Mouse (Mus musculus): Measurements from ENCODE around the gene Cox17. TPM values are rescaled to one million over a fixed set of nuclear protein-coding genes. Genes with fewer than 3 reads are reported as not detected.
A peak's percentile ranks its signal among the peaks of the same experiment; 100 is the strongest.

The Cox17 gene
- 74.4 and 94.5 TPM in 2 replicates for polyA plus RNA-seq (2015; fragmentation: Nextera tagmentation; extraction: Ambion mirVana)

DNA sequence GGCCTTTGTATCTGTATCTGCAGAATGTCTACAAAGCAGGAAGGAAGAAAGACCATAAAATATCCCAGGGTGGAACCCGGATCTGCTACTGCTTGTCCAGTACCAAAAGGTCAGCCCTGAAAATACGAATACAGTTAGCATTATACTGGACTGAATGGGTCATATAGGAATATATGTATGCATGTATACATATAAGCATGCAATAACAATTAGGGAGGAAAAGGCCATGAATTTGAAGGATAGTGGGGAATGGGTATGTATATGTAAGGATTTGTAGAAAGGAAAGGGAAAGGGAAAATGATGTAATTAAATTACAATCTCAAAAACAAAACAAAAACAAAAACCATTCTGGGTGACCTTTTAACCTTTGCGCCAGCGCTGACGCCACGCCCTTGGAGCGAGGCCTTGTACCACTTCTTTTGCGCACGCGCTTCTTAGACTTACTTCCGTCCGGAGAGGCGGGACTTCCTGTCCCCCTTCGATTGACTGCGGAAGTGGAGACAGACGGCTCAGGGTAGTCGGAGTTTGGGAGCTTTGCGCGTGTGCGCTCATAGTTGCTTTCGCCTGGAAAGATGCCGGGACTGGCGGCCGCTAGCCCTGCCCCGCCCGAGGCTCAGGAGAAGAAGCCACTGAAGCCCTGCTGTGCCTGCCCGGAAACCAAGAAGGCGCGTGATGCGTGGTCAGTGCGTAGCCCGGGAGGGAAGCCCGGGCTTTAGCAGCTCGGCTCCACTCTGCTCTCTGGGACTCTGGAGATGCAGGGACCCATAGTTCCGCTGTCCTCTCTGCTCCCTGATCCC lies at the start of gene Cox17, which contains the start of gene Gm21987:
TSS of gene Cox17 (plus strand) at position 463 of the 797 bp plus-strand sequence.
TSS of gene Gm21987 (plus strand) at position 512 of the 797 bp plus-strand sequence.
- peak within 1 kb of the TSS; percentile 83 for H3K27ac ChIP-seq (replicated peaks)
- H3K36me3 ChIP-seq, result peaks cover 22% of the 10 kb centered on the region
- peaks cover 16% of the 10 kb centered on the region for H3K4me1 ChIP-seq (replicated peaks)
- peak within 1 kb of the TSS; percentile 66 for H3K4me2 ChIP-seq
- peak within 1 kb of the TSS; percentile 64 for H3K9ac ChIP-seq
- H3K4me3 ChIP-seq, result peak within 1 kb of the TSS; percentile 57
- WGBS, result 2% methylated on average over 35 of the region's 35 CpGs
- ATAC-seq (ENCODE audit: low FRiP score, low read depth), result peak; percentile 98
- no peaks in the 10 kb centered on the region for H3K27me3 ChIP-seq
- no peaks in the 10 kb centered on the region for H3K9me3 ChIP-seq

DNA sequence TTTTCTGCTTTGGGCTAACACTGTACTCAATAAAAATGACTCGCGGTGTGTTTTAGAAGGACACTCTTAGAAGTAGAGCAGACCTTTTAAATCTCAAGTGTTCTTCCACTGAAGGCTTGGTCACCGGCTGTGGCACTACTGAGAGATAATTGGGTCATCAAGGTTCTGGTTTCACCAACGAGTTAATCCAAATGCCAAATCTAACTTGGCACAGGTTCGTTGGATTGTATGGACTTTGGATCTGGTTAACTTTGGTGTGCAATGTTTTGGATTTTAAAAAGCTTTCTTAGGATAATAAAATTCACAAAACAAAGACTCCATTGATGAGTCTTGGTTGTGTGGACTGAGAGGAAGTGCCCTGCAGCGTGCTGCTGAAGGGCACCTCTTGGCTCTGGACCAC lies 48.4 kb upstream of the Cox17 start:
- Histone ChIP-seq H3K27me3 (no peaks in the 10 kb centered on the region), H3K36me3 (no peaks in the 10 kb centered on the region), H3K4me1 (replicated peaks) (no peaks in the 10 kb centered on the region), H3K9ac (no peak overlapping the region), H3K4me2 (no peak overlapping the region), H3K9me3 (no peaks in the 10 kb centered on the region), H3K4me3 (no peak overlapping the region), H3K27ac (replicated peaks) (no peak overlapping the region)
- 89% methylated on average over 6 of the region's 6 CpGs for WGBS
- ATAC-seq (ENCODE audit: low FRiP score, low read depth), result no peak

DNA sequence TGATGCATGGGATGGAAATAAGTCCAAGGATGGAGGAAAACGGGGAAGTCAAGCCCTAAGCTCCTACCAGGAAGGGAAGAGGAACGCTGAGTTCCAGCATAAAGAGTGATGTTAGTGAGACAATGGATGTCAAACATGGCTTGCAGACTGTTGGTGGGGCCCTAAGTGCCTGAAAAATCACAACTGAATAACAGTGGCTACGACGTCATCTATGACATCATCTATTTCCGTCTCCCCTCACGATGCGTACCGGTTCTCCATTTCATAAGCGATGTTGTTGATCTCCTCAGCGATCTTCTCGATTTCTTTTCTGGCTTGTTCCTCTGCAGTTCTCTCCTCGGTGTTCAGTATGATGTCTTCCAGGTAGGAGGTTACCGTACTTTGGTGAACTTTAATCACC lies 44.4 kb upstream of the Cox17 start:
- H3K4me2 ChIP-seq, result no peak overlapping the region
- WGBS, result 92% methylated on average over 13 of the region's 13 CpGs

DNA sequence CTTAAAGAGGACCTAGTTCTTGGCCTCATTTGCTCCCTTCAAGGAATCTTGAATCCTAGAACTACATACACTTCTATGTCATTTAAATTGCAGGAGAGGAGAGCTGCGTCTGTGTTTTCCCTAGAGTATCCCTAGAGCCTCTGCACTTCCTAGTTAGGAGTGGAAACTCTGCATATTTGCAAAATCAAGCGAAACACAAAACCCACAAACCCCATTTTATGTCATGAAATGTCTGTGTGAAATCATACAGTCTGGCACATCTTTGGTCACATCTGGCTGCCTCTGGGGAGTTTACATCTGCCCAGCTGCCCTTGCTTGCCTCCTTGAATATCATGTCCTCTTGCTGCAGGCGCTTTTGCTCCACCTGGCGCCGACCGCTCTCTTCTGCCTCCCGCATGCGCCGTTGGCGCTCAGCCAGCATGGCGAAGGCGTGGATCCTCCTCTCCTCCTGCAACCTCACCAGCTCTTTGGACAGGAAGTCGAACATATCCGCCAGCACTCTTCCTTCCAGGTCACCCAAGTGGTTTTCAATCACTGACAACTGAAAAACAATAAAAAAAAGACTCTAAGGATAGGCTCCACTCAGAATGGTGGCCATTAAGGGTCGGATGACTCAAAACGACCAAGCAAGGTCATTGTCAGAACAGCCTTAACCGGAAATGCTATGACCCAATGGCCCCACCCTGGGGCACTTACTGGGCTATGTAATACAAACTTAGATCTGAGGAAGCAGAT lies 42.2 kb upstream of the Cox17 start:
- no peaks in the 10 kb centered on the region for H3K27me3 ChIP-seq
- ATAC-seq (ENCODE audit: low FRiP score, low read depth), result no peak
- no peak overlapping the region for H3K27ac ChIP-seq (replicated peaks)
- no peak overlapping the region for H3K4me2 ChIP-seq
- no peaks in the 10 kb centered on the region for H3K4me1 ChIP-seq (replicated peaks)
- H3K9ac ChIP-seq, result no peak overlapping the region
- H3K4me3 ChIP-seq, result no peak overlapping the region
- 84% methylated on average over 17 of the region's 17 CpGs for WGBS
- no peaks in the 10 kb centered on the region for H3K9me3 ChIP-seq
- no peaks in the 10 kb centered on the region for H3K36me3 ChIP-seq

More for the DNA sequence above, 44.4 kb upstream of the Cox17 start:
- Histone ChIP-seq H3K9me3 (no peaks in the 10 kb centered on the region), H3K4me1 (replicated peaks) (no peaks in the 10 kb centered on the region), H3K36me3 (no peaks in the 10 kb centered on the region), H3K27ac (replicated peaks) (no peak overlapping the region), H3K9ac (no peak overlapping the region), H3K27me3 (no peaks in the 10 kb centered on the region), H3K4me3 (no peak overlapping the region)
- no peak for ATAC-seq (ENCODE audit: low FRiP score, low read depth)

DNA sequence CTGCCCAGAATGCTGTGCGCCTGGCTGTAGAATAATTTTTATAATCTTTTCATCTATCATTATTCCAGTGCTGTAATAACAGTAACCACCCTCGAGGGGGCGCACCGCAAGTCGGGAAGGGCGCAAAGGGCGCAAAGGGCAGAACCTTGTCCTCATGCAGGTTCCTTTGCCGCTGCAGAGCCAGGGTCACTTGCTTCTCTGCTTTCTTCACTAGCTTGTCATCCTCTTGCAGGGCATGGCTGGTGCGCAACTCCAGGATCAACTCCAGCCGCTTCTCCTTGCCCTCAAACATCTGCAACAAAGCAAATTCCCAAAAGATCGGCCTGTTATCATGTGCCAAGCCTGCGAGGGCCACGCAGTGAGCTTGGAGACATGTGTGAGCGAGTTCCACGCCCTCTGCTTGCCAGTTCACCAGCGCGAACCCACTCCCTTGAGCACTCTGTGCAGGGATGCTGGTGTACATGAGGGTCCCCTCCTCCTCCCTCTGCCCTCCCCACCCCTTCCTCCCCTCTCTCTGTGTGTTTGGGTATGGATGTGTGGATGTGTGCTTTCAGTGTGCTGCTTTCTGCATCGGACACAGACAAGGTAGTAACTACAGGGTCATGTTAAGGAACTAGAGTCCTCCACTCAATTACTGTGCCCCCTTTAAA lies 40.1 kb upstream of the Cox17 start:
- Histone ChIP-seq H3K4me1 (replicated peaks) (no peaks in the 10 kb centered on the region), H3K27ac (replicated peaks) (no peak overlapping the region), H3K27me3 (no peaks in the 10 kb centered on the region), H3K9ac (no peak overlapping the region), H3K36me3 (no peaks in the 10 kb centered on the region), H3K4me2 (no peak overlapping the region), H3K9me3 (no peaks in the 10 kb centered on the region), H3K4me3 (no peak overlapping the region)
- 47% methylated on average over 18 of the region's 18 CpGs for WGBS
- no peak for ATAC-seq (ENCODE audit: low FRiP score, low read depth)

DNA sequence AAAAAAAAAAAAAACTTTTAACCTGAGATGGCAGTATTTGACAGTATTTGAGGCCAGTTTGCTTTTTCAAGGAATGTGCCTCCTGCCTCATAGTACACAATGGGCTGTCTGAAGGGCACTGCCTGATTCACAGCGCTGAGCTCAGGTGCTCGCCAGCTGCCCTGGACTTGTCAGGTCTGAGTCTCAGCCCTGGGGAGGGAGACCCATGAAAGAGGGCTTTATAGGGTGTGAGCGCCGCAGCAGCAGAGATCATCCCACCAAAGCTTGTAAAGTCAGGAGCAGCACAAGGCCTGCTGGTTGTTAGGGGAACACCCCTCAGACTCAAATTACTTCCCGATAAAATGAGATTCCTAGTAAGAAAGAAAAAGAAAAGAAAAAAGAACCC lies 39.6 kb upstream of the Cox17 start:
- no peaks in the 10 kb centered on the region for H3K27me3 ChIP-seq
- no peak overlapping the region for H3K4me3 ChIP-seq
- no peaks in the 10 kb centered on the region for H3K4me1 ChIP-seq (replicated peaks)
- no peak overlapping the region for H3K4me2 ChIP-seq
- no peaks in the 10 kb centered on the region for H3K36me3 ChIP-seq
- no peaks in the 10 kb centered on the region for H3K9me3 ChIP-seq
- ATAC-seq (ENCODE audit: low FRiP score, low read depth), result no peak
- H3K27ac ChIP-seq (replicated peaks), result no peak overlapping the region
- H3K9ac ChIP-seq, result no peak overlapping the region
- WGBS, result 39% methylated on average over 5 of the region's 5 CpGs

DNA sequence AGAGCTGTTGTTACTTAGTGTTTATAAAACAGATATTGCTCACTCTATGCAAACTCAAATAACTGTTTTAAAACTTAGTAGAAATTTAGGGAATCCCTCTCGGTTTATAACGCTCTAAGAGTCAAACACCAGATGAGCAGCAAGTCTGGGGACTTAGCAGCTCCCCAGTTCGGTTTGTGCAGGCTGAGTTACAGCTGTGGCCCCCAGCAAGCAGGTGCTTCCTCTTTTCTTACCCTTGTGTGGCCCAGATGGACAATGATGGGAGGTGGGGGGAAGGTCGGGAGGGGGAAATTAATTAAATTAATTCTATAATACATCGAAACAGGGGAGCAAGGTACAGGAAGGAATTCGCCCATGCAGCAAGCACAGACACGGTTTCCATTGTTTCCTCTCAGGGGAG lies 39.1 kb upstream of the Cox17 start:
- Histone ChIP-seq H3K27me3 (no peaks in the 10 kb centered on the region), H3K4me2 (no peak overlapping the region), H3K9ac (no peak overlapping the region), H3K4me1 (replicated peaks) (no peaks in the 10 kb centered on the region), H3K36me3 (no peaks in the 10 kb centered on the region), H3K27ac (replicated peaks) (no peak overlapping the region), H3K9me3 (no peaks in the 10 kb centered on the region), H3K4me3 (no peak overlapping the region)
- 47% methylated on average over 7 of the region's 7 CpGs for WGBS
- ATAC-seq (ENCODE audit: low FRiP score, low read depth), result no peak

DNA sequence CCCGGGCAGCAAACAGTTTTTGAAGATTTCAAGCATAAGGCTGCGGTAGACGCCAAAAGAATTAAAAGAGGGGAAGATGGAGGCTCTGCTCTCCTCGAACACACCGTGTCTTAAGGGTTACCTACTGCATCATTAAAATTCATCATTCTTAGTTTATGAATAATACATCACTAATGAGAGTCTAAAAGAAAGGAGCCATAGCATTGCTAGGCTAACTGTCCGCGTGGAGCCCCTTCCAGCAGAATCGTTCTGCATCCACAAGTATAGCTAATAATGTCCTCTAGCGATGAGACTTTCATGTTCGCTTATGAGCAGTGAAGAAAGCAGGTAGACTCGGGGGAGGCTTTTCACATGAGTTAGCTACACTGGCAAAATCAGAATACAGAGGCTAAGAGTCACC lies 38.6 kb upstream of the Cox17 start:
- H3K4me1 ChIP-seq (replicated peaks), result no peaks in the 10 kb centered on the region
- H3K9me3 ChIP-seq, result no peaks in the 10 kb centered on the region
- 59% methylated on average over 11 of the region's 11 CpGs for WGBS
- no peaks in the 10 kb centered on the region for H3K27me3 ChIP-seq
- H3K4me3 ChIP-seq, result no peak overlapping the region
- no peak overlapping the region for H3K27ac ChIP-seq (replicated peaks)
- no peaks in the 10 kb centered on the region for H3K36me3 ChIP-seq
- peak overlapping the region; percentile 9; the same call in 1 of the 2 replicates for H3K4me2 ChIP-seq
- ATAC-seq (ENCODE audit: low FRiP score, low read depth), result no peak
- H3K9ac ChIP-seq, result no peak overlapping the region

- H3K4me3 ChIP-seq, result no peak overlapping the region
- no peaks in the 10 kb centered on the region for H3K36me3 ChIP-seq
- no peak overlapping the region for H3K9ac ChIP-seq
- H3K27ac ChIP-seq (replicated peaks), result no peak overlapping the region
- no peak for ATAC-seq (ENCODE audit: low FRiP score, low read depth)
- H3K4me2 ChIP-seq, result no peak overlapping the region
- H3K27me3 ChIP-seq, result no peaks in the 10 kb centered on the region
- no peaks in the 10 kb centered on the region for H3K4me1 ChIP-seq (replicated peaks)
- H3K9me3 ChIP-seq, result no peaks in the 10 kb centered on the region
- WGBS, result 78% methylated on average over 9 of the region's 9 CpGs
These were observed 28.3 kb upstream of the Cox17 start for GRCm38 (mm10) chr16:38318492-38318891.

DNA sequence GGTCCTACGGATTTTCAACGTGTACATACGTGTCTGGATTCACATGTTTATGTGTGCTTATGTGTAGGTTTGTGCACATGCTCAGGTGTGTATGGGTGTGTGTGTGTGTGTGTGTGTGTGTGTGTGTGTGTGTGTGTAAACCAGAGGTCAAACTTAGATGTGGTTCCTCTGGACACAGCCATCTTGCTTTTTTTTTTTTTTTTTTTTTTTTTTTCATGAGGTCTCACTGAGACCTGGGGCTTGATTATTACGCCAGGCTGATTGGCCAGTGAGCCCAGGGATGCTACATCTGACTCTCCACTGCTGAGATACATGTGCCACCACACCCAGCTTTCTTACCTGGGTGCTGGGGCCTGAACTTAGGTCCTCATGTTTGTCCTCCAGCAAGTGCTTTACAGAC lies 27.7 kb upstream of the Cox17 start:
- no peaks in the 10 kb centered on the region for H3K9me3 ChIP-seq
- no peak overlapping the region for H3K9ac ChIP-seq
- ATAC-seq (ENCODE audit: low FRiP score, low read depth), result no peak

DNA sequence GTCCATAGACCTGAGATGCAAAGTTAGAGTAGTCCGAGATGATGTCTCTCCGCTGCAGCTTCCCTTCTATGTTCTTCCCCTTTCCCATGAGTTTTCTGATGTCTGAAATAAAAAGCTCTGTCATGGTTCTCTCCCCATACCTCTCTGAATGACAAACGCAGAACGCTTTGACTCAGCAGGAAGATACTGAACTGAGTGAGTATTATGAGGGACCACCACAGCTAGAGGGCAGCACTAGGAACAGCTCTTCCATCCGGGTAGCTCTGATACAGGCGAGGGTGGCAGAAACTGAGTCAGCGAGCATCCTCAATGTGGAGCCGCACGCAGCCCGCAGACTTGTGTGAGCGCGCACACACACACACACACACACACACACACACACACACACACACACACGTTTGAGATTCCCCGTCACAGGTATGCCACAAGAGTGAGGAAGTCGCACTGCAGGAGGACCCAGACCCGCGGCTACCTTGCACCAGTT lies 25.3 kb upstream of the Cox17 start:
- peak overlapping the region; percentile 27; the same call in 1 of the 2 replicates for H3K4me3 ChIP-seq
- H3K9ac ChIP-seq, result 0 out of 2 replicates have a peak overlapping the region, but pooled peaks have one; percentile 4
- 32% methylated on average over 17 of the region's 17 CpGs for WGBS

More for the DNA sequence above, 27.7 kb upstream of the Cox17 start:
- no peak overlapping the region for H3K27ac ChIP-seq (replicated peaks)
- no peak overlapping the region for H3K4me3 ChIP-seq
- no peak overlapping the region for H3K4me2 ChIP-seq
- WGBS, result 93% methylated on average over 4 of the region's 4 CpGs
- no peaks in the 10 kb centered on the region for H3K36me3 ChIP-seq
- no peaks in the 10 kb centered on the region for H3K27me3 ChIP-seq
- no peaks in the 10 kb centered on the region for H3K4me1 ChIP-seq (replicated peaks)

DNA sequence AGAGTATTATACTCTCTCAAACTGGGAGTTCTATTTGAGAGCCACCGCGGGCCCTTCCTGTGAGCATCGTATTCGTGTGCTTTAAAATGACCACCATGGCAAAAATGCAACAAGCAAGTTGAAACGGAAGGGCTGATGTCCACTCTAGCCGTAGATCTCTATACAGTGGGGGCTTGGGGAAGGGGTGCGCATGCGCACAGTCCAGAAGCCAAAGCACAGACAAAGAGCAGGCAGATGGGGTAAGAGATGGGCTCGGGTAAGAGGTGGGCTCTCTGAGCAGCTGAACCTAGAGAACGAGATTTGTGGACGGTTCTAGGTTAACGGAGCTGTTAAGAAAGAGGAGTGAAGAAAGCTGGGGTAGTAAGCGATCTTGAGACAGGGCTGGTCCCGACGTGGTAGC lies 22.5 kb upstream of the Cox17 start:
- Histone ChIP-seq H3K9me3 (no peaks in the 10 kb centered on the region), H3K27ac (replicated peaks) (no peak overlapping the region), H3K4me1 (replicated peaks) (no peaks in the 10 kb centered on the region), H3K4me3 (no peak overlapping the region), H3K27me3 (no peaks in the 10 kb centered on the region), H3K36me3 (no peaks in the 10 kb centered on the region), H3K9ac (no peak overlapping the region), H3K4me2 (no peak overlapping the region)
- WGBS, result 90% methylated on average over 15 of the region's 15 CpGs
- no peak for ATAC-seq (ENCODE audit: low FRiP score, low read depth)

More for the DNA sequence above, 25.3 kb upstream of the Cox17 start:
- Histone ChIP-seq H3K27ac (replicated peaks) (no peak overlapping the region), H3K36me3 (no peaks in the 10 kb centered on the region), H3K4me1 (replicated peaks) (no peaks in the 10 kb centered on the region), H3K27me3 (no peaks in the 10 kb centered on the region), H3K4me2 (peak overlapping the region; percentile 53), H3K9me3 (no peaks in the 10 kb centered on the region)
- peak; percentile 85 for ATAC-seq (ENCODE audit: low FRiP score, low read depth)

Measured in hindbrain, embryonic 15.5 days (tissue).